Mouse (Mus musculus) gastrocnemius, postnatal 25 days (tissue): Measurements from ENCODE around the gene Pank4. TPM values are rescaled to one million over a fixed set of nuclear protein-coding genes. Genes with fewer than 3 reads are reported as not detected.
A peak's percentile ranks its signal among the peaks of the same experiment; 100 is the strongest.

Source experiments
- DNase-seq: peaks from one replicate; pipeline ENCODE4 v3.0.0; 2022
- total RNA-seq, 2 experiments: library from RNA; stranded (reverse); gene quantifications; 1 replicate in 1 of 2; 2 replicates in 1 of 2; pipeline ENCODE4 v1.2.3; 2021

Gene Pank4
- total RNA-seq, 2 experiments from 2014 or later: 31.2 to 34.0 TPM

DNA sequence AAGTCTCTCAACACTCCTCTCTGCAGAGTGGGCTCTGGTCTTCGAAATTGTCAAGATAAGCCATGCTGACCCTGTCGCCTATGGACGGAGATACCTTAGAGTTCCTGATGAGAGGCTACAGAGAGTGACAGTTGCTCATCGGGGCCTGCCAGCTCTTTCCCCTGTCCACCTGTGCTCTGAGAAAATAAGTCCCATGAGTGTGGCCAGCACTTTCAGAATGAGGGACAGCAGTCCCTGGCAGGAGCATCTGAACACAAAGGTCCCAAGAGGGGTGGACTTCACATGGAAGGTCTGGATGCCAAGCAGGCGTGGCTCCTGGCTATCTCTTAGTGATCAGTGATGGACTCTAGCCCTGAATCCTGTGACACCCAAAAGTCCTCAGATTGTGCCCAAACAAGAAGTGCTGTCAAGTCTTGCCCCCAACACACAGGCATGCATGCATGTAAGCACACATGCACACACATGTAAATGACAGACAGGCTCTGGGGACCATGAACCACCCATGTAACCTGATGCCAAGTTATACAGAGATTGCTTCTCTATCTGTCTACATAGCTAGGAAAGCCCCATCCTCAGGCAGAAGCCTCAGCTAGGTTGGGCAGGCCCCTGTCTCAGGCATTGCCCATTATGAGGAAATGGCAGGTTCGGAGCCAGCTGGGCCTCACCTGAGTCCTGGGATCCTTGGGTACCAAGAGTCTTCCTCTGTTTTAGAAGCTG, 20.4 kb upstream of the Pank4 start:
- DNase-seq: no peak

- peak; percentile 75 for DNase-seq
Measured at GRCm38 (mm10) chr4:154944121-154944590, 19.8 kb upstream of the Pank4 start.

DNA sequence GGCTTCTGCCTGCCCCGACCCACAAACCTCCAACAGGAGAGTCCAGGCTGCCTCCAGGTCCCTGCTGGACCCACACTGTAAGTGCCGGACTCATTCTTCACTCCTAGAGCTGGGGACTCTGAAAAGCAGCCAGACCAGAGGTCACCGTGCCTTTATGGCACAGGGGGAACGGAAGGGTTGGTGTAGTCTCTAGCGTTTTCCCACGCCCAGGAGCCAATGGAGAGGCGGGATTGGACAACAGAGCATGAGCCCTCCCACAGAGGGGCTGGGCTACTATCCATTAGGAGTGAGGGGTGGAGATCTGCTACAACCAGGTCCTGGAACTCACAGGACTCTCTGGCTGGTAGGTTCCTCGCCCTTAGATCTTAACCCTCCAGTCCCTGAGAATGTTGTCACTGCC, 17.6 kb upstream of the Pank4 start:
- peak; percentile 64 for DNase-seq

DNA sequence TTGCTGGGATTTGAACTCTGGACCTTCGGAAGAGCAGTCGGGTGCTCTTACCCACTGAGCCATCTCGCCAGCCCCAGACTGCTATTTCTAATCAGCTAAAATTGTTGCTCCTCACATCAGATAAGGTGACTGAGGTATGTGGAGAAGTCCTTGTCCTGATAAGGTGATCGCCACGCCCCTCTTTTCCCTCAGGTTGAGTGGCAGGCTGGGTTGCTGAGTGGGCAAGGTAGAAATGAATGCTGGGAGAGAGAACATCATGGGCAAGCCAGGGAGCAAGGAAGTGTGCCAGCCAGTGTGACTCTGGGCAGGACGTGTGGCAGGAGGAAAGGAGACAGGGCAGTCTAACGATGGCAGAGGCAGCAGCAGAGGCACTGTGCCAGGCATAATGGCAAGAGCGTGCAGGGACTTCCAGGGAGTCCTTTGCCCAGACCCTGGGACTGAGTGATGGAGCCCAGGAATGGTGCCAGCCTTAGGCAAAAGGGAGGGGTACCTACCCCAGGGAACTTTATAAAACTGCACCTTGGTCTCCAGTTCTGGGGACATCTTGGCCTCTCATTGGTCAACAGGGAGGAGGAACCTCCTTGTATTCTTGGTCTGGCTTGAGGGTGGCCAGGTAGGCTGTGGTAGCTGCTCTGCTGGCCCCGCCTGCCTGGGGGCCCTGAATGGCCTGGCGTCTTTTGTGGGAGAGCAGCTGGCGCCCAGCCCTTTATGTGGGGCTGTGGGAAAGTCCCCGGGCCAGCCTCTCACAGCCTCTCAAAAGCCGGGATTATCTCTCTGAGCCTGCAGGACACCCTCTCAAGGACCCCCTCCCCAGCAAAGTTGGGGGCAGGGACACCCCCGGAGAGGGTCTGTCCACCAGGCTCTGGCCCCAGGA, 15.6 kb upstream of the Pank4 start:
- no peak for DNase-seq

- no peak for DNase-seq
Measured at GRCm38 (mm10) chr4:154948940-154949588, 14.9 kb upstream of the Pank4 start.

DNA sequence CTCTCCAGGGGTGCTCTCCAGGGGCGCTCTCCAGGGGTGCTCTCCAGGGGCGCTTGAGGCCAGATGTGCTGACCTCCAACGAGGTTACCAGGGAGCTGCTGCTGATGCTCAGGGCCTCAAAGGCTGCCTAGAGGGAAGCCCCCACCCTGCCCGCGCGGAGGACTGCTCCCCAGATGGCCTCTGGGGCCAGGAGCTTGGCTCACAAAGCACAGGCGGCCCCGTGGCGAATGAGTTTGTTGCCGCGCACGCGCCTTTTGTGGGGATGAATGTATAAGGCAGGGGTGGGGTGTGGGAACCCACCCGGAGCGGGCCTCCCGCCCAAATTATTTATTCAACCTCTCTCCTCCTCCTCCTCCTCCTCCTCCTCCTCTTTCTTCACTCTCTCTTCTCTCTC, 14.3 kb upstream of the Pank4 start:
- no peak for DNase-seq

GRCm38 (mm10) chr4:154952461-154953241, 11.3 kb upstream of the Pank4 start:
- DNase-seq: no peak

DNA sequence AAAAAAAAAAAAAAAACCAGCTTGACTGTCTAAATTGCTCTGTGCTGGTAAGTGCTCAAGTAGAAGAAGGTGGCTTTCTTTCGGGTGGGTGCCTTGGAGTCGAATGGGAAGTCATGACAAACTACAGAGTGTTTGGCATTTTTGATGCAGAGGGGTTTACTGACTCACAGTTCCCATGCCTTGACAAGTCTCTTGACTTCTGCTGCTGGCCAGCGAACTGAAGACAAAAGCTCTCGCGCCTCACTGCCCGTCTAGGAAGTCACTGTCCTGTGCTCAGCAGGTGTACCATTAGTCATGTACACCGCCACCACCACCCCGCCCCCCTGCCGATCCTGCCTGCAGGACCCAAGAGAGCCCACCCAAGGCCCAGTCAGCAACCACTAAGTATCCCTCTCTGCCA, 7.3 kb upstream of the Pank4 start:
- no peak for DNase-seq

GRCm38 (mm10) chr4:154957289-154957993, 6.5 kb upstream of the Pank4 start:
- DNase-seq: no peak

GRCm38 (mm10) chr4:154958171-154958570, 5.8 kb upstream of the Pank4 start:
- no peak for DNase-seq

DNA sequence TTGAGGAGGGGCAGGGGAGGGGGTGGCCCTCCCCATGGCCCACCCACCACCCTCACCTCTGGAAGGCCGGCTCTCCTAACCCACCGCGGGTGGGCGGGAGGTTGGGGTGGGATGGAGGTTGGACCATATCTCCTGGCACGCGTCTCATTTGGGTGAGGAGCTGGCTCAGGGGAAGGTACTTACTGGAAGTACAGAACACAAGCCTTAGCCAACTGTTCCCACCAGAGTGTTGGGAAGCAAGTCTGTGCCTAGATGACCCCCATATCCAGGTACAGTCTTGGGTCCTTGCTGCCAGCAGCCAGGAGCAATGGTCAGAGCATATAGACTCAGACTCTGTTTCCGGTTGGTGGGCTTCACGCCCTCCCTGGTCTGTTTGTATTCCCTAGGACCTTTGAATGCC, 5.3 kb upstream of the Pank4 start:
- DNase-seq: no peak

- no peak for DNase-seq
Measured at GRCm38 (mm10) chr4:154960021-154960689, 3.8 kb upstream of the Pank4 start.

DNA sequence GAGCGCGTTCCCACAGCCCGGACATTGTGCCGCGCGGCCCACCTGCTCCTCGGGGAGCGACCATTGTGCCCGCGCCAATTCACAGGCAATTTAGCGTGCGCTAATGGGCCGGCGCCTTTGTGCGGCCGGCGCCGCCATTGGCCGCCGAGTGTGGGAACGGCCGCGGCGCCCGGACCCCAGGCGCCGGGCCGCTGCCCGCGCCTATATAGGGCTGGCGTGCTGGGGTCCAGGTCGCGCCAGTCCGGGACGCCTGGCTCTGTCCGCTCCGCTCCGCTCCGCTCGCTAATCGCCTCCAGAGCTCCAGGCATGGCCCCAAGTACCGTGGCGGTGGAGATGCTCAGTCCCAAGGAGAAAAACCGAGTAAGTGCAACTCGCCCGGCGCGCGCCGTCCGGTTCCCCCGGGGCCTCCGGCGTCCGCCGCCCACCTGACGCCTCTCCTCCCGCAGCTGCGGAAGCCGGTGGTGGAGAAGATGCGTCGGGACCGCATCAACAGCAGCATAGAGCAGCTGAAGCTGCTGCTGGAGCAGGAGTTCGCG, 3.2 kb upstream of the Pank4 start, which contains the start of gene Hes5:
Gene Hes5, plus strand, starts transcription at position 234 of the 536 bp plus-strand sequence.
- no peak for DNase-seq

GRCm38 (mm10) chr4:154961226-154961738, 2.6 kb upstream of the Pank4 start:
- DNase-seq: peak; percentile 45

GRCm38 (mm10) chr4:154961911-154962310, 2.0 kb upstream of the Pank4 start:
- no peak for DNase-seq

DNA sequence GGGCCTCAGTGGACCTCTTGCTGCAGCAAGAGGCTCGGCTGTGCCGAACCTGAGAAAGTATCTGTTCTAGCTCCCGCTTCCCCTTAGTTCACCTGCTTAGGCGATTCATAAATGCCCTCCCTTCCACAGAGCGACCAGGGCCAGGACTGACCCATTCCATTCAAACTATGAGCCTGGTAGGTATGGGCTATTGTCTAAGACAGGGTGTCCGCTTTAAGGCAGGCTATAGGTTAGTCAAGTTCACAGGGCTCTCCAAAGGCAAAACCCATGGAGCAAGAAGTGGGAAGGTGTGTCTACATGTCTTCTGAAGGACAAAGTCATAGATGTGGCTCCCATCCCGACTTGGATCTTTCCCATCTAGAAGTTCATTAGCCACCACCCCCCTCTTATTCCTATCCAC, 1.2 kb upstream of the Pank4 start:
- DNase-seq: no peak

DNA sequence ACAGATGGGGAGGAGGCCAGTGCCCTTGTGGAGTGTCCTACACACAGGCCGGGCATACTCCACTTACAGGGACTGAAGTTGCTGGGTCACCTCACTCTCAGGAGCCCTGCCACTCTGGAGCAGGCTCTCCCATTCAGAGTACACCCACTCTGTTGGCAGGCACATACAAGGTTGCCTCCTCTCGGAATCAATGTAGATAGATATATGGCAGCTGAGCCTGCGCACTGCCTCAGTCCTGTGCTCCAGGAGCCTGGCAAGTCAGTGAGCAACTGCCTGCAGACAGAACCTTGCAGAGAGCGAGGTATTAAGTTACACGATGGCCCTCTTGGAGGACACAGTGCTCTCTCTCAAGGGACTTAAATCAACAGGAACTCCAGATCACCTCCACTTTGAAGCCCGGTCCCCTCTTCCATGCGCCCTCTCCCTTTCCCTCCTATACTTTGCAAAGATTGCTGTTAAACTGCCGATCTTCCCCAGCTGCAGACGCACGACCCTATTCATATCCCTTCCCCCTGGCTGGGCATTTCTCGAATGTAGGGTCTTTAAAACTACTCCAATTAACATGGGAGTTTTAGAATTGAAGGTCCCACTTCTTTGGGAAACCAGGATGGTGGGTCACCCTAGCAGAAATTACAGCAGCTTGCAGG, 610 bp upstream of the Pank4 start:
- peak; percentile 48 for DNase-seq

GRCm38 (mm10) chr4:154964581-154965235, 785 bp downstream of the Pank4 start:
- DNase-seq: no peak

GRCm38 (mm10) chr4:154965856-154966255, 1.9 kb downstream of the Pank4 start:
- DNase-seq: peak; percentile 72
